Mouse (Mus musculus) cerebellum, adult 8-10 months (tissue): Measurements from ENCODE around the gene Eif4b.
"Not testable (repeated sequence)": the region's sequence is repeated elsewhere in the genome, so short reads cannot be mapped to it uniquely, and the experiment has no call there.

Source experiments
- DNase-seq: peaks from one replicate; pipeline ENCODE4 v3.0.0; 2022

The Eif4b gene

DNA sequence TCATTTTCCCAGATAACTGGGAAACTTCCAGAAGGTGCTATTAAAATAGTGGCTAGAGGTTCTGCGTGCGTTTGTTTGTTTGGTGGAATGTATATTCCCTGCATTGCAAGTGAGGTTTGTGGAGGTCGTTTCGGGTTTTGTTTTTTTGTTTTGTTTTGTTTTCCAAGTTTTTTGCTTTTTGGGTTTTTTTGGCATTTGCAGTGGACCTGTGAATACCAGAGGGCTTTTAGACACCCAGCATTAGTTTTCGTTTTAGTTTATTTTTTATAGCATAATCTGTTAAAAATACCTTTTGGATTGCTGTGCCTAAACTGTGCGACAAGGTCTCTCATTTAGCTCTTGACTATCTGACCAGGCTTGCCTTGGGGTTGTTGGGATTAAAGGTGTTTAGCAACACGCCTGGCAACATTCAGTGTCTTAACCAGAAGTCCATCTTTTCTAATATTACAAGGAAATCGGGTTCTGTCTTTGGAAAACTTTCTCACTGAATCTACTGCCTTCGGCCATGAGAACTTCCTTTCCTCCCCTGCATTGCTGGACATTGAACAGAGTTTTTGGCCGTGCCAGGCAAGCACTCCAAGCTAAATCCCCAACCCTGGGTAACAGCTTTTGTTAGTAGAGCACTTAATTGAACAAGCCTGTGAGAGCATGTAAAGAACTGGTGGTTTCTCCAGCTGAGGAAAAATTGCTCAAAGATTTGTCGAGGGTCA, 1.5 kb downstream of the Eif4b start:
- DNase-seq = no peak

DNA sequence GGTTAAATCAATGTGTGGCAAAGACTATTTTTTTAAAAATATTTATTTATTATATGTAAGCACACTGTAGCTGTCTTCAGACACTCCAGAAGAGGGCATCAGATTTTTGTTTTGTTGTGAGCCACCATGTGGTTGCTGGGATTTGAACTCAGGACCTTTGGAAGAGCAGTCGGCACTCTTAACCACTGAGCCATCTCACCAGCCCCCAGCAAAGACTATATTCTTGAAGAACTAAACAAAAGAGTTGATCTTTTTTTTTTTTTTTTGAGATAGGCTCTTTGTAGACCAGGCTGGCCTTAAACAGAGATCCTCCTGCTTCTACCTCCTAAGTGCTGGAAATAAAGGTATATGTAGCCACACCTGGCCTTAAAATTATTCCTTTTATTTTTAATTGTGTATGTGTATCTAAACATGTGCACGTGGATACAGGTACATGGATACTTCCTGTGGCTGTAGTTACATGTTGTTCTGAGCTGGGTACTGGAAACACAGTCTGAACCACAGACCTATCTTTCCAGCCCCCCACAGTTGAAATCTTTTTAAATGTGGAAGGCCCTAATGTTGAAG, 3.6 kb downstream of the Eif4b start:
- no peak for DNase-seq

DNA sequence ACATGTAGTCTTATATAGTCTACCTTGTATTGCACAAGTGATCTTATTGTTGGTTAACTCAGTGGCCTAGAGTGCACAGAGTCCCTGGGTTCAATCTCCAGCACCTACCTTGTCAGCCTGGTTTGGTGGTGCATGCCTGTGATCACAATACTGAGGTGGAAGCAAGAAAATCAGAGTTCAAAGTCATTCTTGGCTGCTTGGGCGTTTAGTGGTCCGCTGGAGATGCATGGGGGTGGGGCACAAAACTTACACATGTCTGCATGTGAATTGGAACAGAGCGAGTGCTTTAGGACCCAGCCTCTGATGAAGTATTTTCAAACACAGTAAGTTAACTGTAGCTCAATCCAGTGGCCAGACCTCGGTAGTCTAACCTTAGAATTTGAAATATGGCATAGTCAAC, 5.6 kb downstream of the Eif4b start:
- no peak for DNase-seq

DNA sequence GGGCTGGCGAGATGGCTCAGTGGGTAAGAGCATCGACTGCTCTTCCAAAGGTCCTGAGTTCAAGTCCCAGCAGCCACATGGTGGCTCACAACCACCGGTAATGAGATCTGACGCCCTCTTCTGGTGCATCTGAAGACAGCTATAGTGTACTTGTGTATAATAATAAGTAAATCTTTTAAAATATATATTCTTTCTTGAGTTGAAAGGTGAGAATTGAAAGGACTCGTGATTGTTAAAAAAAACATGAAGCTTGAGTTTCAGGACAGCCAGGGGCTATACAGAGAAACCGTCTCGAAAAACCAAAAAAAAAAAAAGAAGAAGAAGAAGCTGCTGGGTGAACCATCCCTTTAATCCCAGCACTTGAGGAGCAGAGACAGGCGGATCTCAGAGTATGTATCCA, 6.4 kb downstream of the Eif4b start:
- not testable (repeated sequence) for DNase-seq

DNA sequence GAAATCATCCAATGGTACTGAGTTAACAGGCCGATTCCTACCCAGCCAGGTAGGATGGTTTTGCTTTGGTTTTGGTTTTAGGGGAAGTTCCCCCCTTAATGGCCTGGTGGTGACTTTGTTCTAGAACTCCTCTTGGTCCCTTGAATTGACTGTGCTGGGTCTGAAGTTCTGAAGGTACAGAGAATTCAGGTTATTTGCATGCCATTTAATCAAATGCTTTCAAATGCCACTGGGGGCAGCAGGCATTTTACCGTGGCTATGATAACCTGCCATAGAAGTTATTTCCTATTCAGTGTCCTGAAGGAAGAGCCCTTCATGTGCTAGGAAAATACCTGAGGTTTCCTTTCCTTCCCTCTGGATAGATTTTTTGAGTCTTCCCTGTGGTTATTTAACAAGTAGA, 6.9 kb downstream of the Eif4b start:
- no peak for DNase-seq

DNA sequence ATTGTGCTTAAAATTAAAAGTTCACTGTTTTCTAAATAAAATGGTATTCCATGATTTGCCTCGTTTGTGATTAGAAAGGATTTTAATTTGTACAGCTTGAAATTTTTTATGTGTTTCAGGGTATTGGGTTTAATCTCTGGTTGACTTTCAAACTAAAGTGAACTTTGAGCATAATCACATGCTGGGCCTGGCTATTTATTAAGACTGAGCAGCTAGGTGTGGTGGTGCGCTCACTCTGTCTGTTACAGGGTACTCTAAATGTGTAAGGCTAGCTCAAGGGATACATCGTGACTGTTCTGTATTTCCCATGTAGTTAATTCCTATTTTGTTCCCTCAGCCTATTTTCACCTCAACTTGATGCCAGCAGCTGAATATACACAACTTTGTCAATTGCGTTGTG, 8.6 kb downstream of the Eif4b start:
- no peak for DNase-seq

DNA sequence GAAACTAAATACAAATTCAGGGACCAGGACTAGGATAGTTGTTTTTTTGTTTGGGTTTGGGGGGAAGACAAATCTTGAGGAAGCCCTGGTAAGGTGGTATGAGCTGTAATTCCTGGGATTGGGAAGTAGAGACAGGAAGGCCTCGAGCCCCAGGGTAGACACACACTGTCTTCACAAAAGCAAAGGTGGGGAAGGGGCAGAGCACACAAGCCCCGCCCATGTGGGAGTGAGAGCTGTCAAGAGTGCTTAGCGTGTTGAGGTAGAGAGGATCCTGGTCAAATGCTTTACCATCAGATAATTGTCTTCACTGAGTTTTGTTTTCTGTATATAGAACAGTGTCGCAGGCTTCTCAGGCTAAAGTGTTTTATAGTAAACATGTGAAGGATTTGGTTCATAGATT, 9.5 kb downstream of the Eif4b start:
- no peak for DNase-seq

DNA sequence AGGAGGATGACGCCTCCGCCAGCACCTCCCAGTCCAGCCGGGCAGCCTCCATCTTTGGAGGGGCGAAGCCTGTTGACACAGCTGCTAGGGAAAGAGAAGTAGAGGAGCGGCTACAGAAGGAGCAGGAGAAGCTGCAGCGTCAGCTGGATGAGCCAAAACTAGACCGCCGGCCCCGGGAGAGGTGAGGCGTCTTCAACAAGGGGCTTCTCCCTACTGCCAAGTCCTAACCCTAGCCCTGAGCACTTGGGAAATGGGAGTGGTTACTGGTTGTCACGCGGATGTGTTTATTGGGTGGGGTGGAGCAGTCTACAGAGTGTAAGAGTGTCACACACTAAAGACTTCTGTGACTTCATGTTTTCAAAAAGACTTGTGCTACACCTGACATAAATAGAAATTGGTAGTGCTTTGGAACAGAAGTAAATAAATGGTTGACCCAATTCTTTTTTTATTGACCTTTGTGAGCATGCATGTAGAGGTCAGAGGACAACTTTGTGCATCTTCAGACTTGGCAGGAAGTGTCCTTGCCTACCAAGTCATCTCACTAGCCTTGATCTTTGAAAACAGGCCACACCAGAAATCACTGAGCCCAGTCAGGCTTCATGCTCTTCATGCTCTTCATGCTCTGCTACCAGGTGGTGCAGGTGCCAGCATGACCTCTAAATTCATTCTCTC, 16.5 kb downstream of the Eif4b start:
- DNase-seq = no peak

DNA sequence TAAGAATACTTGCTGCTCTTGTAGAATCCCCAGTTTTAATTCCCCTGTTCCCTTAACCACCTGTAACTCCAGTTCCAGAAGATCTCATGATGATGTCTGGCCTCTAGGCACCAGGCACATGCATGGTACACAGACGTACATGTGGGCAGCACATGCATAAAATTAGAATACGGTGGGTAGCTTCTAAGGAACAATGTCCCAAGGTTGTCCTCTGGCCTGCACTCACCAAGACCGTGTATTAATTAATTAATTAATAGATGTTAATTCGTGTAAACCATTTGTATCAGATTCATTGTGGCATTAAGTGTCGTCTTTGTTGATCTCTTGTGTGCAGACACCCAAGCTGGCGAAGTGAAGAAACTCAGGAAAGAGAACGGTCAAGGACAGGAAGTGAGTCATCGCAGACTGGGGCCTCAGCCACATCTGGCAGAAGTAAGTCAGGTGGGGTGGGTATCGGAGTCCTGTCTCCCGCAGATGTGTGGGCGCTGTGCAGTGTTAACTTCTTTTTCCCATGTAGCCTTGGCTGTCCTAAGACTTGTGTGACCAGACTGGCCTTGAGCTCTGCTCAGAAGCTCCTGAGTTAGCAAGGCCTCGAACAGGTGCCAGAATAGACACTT, 17.6 kb downstream of the Eif4b start:
- no peak for DNase-seq

DNA sequence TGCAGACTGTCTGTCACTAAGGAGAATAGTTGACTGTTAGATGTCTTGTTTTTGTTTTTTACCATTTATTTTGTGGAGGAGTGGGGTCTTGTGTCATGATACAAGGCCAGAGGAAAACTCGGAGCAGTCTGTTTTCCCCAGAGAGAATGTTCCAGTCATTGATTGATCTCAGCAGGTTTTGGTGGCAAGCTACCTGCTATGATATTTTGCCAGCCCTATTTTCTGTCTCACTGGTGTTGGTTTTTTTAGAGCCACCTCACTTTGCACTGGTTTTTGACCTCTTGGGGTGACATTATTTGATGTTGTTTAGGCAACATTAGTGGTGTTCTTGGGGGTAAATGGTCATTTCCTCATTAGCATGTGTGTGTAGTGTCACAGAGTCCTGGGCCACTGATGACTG, 18.1 kb downstream of the Eif4b start:
- no peak for DNase-seq

DNA sequence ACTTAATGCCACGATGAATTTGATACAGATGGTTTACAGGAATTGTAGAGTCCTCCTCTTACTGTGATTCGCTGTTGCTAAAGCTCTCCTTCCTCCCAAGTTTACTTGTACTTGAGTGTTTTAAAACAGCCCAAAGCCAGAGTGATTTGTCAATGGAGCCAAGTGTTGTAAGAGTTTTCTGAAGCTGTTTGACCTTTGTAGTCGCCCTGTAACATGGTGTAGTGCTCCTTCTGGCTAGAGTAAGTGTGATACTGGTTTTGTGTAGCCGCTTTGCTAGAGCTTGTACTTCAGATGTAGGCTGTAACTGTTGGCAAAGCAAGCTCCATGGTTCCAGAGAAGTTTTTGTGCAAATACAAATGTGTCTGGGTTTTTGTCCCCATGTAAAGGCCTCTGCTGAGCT, 18.6 kb downstream of the Eif4b start:
- DNase-seq = no peak

DNA sequence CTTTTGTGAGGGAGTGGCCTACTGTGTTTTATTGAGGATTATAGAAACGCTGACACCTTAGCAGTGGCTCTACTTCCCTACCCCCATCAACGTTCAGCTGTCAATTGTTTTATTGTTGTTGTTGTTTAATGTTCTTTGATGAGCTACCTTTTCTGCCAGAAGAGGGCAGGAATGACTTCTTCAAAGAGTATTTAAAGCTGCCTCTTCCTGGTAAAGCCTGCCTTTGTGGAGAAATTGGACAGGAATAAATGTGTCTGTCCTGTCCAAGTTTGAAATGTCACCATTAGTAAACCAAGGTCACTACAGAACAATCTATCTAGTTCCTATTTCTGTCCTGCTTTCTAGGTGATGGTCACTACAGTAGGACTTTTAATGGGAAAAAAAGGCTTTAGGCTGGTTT, 20.6 kb downstream of the Eif4b start:
- no peak for DNase-seq

DNA sequence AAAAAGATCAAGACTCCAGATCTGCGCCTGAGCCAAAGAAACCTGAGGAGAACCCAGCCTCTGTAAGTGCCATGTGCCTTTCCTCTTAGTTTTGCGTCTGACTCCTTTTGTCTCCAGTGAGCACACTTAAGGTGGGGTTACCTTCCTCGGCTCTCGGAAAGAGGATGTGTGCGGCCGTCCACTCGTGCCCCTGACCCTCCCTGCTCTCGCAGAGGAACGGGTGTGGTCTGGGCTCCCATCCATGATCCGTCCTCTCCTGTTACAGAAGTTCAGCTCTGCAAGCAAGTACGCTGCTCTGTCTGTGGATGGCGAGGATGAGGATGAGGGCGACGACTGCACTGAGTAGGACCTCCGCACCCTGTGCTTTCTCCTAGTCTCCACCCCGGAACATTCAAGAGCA, 21.4 kb downstream of the Eif4b start:
- no peak for DNase-seq

DNA sequence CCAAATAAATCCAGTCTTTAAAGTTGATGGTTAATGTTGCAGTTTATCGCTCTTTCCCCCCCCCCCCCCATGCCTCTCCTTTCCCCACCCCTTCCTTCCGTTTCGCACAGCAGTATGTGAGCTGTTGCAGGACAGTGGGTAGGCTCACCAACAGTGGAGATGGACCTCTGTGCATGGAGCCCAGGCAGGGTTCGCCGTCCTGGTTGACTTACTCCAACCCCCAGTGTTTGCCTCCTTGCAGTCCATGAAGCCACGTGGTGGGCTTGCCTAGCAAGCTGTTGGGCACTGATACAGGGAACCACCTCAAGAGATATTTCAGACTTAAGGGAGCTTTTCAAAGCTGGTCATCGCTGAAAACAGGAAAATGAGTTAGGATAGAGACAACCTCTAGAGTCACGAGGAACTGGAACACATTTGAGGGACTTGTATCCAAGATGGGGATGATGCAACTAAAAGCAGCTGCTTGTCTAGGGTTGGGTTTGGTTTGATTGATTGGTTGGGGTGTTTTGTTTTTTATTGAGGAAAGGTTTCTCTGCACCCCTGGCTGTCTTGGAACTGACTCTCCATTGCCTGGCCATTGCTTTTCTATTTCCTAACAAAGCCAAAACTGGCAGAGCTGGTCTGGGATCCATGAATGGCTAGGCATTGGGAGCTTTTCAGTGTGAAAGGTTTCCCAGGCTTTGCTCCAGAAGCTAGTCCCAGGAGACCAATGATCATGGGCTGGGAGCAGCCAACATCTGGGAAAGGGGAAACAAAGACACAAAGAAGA, 23.8 kb downstream of the Eif4b start:
- DNase-seq = no peak

DNA sequence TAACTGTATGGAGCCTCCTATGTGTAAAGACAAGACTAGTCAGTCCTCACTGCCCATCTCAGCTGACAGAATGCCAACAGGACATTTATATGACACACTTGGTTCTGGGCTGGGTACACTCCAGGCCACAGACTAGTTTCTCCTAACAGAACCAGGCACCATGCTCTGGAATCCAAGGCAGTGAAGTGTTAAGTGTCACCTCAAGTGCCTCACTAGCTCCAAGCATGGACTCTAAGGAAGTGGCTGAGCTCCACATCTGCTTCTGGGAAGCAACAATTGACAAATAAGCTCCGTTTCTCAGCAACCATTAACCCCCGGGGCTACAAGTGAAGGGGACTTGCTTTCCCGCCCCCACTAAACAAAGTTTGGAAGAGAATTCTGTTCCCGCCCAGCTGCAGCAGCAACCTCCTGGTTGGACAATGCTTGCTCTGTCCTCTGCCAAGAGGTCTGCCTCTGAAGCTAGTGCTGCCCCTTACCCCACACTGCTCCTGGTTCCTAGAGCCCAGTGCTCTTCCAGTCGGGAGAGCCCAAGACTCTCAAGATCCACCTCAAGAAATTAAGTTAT, 24.5 kb downstream of the Eif4b start:
- DNase-seq = no peak

DNA sequence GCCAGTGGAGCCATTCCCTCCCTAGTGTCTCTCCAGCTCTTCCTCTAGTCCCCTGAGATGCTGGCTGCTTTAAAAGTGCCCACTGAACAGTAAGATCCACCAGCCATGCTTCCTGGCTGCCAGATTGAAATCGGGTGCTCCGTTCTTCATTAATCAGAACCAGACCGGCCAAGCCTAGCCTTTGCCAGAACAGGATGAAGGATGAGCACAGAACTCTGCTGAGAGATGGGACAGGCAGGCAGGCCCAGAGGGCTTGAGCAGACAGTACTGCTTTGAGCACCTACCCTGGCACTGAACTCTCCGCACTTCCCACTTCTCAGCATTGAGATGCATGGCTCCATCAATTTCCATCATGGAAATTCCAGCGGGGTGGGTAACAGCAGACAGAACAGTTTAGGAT, 25.7 kb downstream of the Eif4b start:
- DNase-seq = no peak

DNA sequence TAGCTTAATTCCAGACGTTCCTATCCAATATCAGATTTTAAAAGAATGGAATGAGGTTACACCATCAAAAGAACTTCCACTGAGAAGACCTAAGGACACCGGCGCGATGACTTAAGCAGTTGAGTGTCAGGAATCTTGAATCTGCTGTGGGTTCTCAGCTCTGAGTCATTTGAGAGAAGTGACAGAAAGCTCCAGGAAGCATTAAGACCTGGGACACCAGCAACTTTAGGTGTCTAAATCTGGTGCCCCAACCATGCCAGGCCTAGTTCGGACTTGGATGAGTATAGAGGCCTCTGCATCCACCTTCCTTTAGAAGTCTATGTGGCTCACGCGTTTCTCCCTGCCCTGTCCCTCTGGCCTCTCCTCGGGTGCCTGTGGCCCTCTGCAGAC, 26.2 kb downstream of the Eif4b start:
- DNase-seq = no peak

DNA sequence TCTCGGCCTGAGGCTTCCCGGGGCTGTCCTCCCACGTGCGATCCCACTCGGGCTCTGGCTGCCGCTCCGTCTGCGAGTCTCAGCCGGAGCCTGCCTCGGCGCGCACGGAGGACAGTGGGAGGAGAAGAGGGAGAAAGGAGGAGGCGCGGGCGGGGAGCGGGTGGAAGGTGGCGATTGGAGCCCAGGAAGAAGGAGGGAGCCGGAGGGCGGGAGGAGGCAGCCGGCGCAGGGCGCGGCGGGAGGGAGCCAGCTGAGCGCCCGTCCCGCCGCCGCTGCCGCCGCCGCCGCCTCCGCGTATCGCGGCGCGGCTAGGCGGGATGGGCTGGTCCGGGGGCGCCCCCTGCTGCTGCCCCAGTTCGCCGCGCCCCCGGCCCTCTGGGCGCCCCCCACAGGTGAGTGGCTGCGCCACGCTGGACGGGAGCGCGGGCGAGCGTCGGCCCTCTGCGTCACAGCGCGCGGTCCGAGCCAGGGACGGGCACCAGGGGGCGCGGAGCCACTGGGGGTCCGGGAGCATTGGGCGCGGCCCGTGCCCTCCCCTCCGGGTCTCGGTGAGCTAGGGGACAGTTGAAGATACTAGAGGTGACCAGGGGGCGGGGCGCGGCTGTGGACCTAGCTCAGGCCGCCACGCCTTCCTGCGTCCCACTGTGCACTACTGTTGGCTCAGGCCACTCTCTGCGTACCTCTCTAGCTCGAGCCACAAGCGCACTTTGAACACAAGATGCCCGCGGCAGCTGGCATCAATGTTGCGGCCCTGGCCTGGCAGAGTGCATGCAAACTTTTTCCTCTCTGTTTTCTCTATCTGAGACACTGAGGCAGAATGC, 26.8 kb downstream of the Eif4b start, which contains the start of gene Tns2:
Gene Tns2 (plus strand): TSS at position 253 of the 821 bp plus-strand sequence.
- DNase-seq = peak; percentile 65

DNA sequence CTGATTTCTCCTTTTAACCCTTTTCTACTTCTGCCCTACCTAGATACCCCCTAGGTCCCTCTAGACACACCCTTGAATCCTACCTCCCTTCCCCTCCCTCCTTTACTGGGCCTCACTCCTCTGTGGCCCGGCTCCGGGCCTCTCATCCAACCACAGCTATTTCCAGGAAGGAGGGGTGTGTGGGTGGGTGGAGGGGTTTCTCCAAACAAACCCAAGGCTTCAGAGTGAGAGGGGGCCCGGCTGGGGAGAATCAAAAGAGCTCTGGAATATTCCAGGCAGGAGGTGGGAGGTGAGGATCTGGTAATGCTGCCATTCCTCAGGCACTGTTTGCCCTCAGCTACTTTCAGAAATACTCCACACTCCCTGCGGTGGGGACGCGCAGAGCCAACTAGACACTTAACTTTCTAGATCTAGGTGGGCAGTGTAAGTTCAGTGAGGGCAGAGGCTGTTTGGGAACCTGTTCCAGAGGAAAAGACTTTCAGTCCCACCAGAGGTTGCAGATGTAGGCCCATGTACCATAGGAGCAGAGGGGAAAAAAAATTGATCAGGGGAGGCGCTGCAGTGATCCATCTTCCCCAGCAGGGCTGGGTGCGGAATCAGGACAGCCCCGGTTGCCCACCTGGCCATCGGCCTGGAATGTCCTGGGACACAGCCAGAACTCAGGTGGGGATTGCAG, 27.6 kb downstream of the Eif4b start:
- DNase-seq = peak; percentile 26

DNA sequence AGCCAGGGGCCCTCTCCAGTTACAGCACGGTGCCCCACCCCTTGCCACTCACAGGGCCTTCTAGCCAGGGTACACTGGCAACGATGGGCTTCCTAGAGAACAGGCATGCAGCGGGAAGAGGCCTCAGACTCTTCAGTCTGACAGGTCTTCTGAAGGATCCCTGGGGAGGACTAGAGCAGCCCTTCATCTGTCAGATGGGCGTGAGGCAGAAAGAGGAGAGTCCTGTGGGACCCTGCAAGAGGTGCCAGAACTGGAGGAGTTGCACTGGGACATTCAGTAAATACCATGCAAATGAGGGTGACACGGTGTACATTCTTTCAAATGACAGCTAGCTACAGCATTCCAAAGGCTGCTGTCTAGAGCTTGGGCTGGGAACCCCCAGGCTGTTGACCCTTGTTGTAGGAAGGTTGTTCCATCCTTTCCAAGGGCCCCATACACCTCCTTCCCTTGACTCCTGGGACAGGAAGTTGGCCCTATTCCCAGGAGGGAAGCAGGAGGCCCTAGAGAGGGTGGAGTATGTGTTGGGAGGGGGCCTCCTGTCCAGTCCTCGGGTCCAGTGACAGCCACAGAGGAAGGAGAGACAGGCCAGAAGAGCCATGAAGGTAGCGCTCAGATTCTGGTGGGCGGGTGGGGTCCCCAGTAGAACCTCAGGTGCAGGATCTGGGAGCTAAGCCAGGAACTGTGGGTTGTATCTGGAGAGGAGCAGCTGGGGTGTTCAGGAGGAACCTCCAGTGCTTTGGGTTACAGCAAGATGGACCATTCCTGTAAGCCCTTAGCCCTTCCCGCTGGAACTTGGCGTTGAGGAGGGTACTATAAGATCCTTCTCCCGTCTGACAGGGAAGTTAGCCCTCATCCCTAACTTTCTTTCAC, 28.3 kb downstream of the Eif4b start:
- DNase-seq = no peak
